Comparison of ENCODE assay signal across 29 mouse cellular contexts in genomic region chr9:66368890-66369433, GRCm38 (mm10). TPM values are rescaled to one million over a fixed set of nuclear protein-coding genes. Genes with fewer than 3 reads are reported as not detected.
DNase-seq lines count a peak whose midpoint lies in the region; ATAC-seq and TF ChIP-seq lines count a peak whose summit lies in the region.
"Had no signal": no experiment of that assay in that cellular context is flagged by ENCODE, and none has a peak within 500 bp of the region (broad histone marks: within the 10 kb centered on the region; RNA-seq: fewer than 3 reads in every experiment).

No protein-coding gene starts in this region.

- H3K4me1 ChIP-seq in lung, embryonic 14.5 days (ENCODE audit: insufficient read depth): no peaks in the 10 kb centered on the region
- peaks cover 4% of the 10 kb centered on the region; the same call in 1 of the 2 replicates for H3K4me1 ChIP-seq in forebrain, embryonic 16.5 days (replicated peaks; ENCODE audit: control insufficient read depth, insufficient read depth, low read length)

- H3K9ac ChIP-seq in lung, embryonic 14.5 days: no peak overlapping the region
- no peak overlapping the region for H3K9ac ChIP-seq in forebrain, embryonic 16.5 days (replicated peaks; ENCODE audit: low read depth, low read length)
- H3K9ac ChIP-seq: heart, embryonic 15.5 days; liver, embryonic 15.5 days; lung, embryonic 15.5 days; midbrain, embryonic 13.5 days had no signal

- no peaks in the 10 kb centered on the region for H3K9me3 ChIP-seq in lung, embryonic 14.5 days (ENCODE audit: low read depth, low read length)
- H3K9me3 ChIP-seq in forebrain, embryonic 16.5 days (ENCODE audit: control insufficient read depth, low read length): no peaks in the 10 kb centered on the region
- H3K9me3 ChIP-seq: heart, embryonic 10.5 days; heart, embryonic 15.5 days; liver, embryonic 15.5 days; lung, embryonic 15.5 days; megakaryocyte, embryonic 14.5 days; midbrain, embryonic 13.5 days had no signal

- no peak for ATAC-seq in lung, embryonic 14.5 days (ENCODE audit: insufficient read depth)
- no peak for ATAC-seq in forebrain, embryonic 16.5 days
- ATAC-seq: forebrain, embryonic 14.5 days; hindbrain, postnatal 0 days; intestine, embryonic 16.5 days; midbrain, embryonic 13.5 days had no signal

- no peak for TF ChIP-seq CTCF in lung, embryonic 14.5 days (IDR thresholded peaks at IDR 0.05; ENCODE audit: low read depth)

- DNase-seq in embryo, embryonic 10 days (ENCODE audit: low spot score): peak; percentile 15
- no peak for DNase-seq in embryo, embryonic 11 days
- peak; percentile 14 for DNase-seq in lung, embryonic 14.5 days
- DNase-seq in lung, postnatal 25 days (ENCODE audit: low spot score): no peak
- peak; percentile 12 for DNase-seq in ZHBTc4 (ENCODE audit: low read depth, low spot score)
- DNase-seq in skeletal muscle tissue, adult 2 months (ENCODE audit: low read depth, low spot score): peak; percentile 42
- DNase-seq in cerebellum, adult 11-12 months: no peak
- DNase-seq: adrenal gland, adult 8-10 months; cerebellum, adult 8-10 months; cerebellum, postnatal 25 days; gastrocnemius, postnatal 14 days; heart, adult 11 months; kidney, adult 8-10 months; kidney, postnatal 10 days; liver; lung, postnatal 36 days; right cerebral cortex, postnatal 25 days; spleen, adult 18-20 months; thymus, postnatal 36 days had no signal

- H3K4me2 ChIP-seq in lung, embryonic 14.5 days: no peak overlapping the region
- no peak overlapping the region for H3K4me2 ChIP-seq in forebrain, embryonic 16.5 days (ENCODE audit: low read length)
- H3K4me2 ChIP-seq: liver, embryonic 15.5 days; lung, embryonic 15.5 days; midbrain, embryonic 13.5 days had no signal

- H3K27ac ChIP-seq in lung, embryonic 14.5 days (ENCODE audit: low read depth): no peak overlapping the region
- no peak overlapping the region for H3K27ac ChIP-seq in forebrain, embryonic 16.5 days (ENCODE audit: low read length)
- H3K27ac ChIP-seq: heart, embryonic 10.5 days; heart, embryonic 15.5 days; hindbrain, postnatal 0 days; liver, embryonic 15.5 days; lung, embryonic 15.5 days; midbrain, embryonic 13.5 days had no signal

- no peaks in the 10 kb centered on the region for H3K27me3 ChIP-seq in lung, embryonic 14.5 days (ENCODE audit: insufficient read depth, low read length)
- H3K27me3 ChIP-seq in forebrain, embryonic 16.5 days (replicated peaks; ENCODE audit: control insufficient read depth, insufficient read depth, low read length): no peaks in the 10 kb centered on the region
- H3K27me3 ChIP-seq: heart, embryonic 15.5 days; liver, embryonic 15.5 days; lung, embryonic 15.5 days; megakaryocyte, embryonic 14.5 days; midbrain, embryonic 13.5 days had no signal

- H3K36me3 ChIP-seq in lung, embryonic 14.5 days (ENCODE audit: insufficient read depth): peaks cover 18% of the 10 kb centered on the region
- H3K36me3 ChIP-seq in forebrain, embryonic 16.5 days (ENCODE audit: control insufficient read depth, insufficient read depth): peaks cover 8% of the 10 kb centered on the region; the same call in 1 of the 2 replicates

- whole genome bisulfite sequencing in lung, embryonic 14.5 days: 62% methylated on average over 4 of the region's 4 CpGs
- 78% methylated on average over 4 of the region's 4 CpGs for WGBS in forebrain, embryonic 16.5 days

- no peak overlapping the region for H3K4me3 ChIP-seq in lung, embryonic 14.5 days (ENCODE audit: low read depth, low read length)
- H3K4me3 ChIP-seq in forebrain, embryonic 16.5 days (replicated peaks; ENCODE audit: low read length): no peak overlapping the region
- H3K4me3 ChIP-seq: heart, embryonic 10.5 days; heart, embryonic 15.5 days; liver, embryonic 15.5 days; lung, embryonic 15.5 days; midbrain, embryonic 13.5 days had no signal

RNA-seq across cellular contexts. Expression of gene Herc1, which starts 18.7 kb away (rescaled TPM):
- polyA plus RNA-seq in lung, embryonic 14.5 days (2014; fragmentation: Nextera tagmentation; extraction: Ambion mirVana): 25.3 and 25.9 TPM in 2 replicates
- 54.6 and 59.9 TPM in 2 replicates for polyA plus RNA-seq in forebrain, embryonic 16.5 days (2015; fragmentation: Nextera tagmentation; extraction: Ambion mirVana)

Comparison
In these comparisons a context has a peak if more than half of its experiments do, and no peak if none do; other contexts are left out.
1. DNase-seq: peak in embryo, embryonic 10 days (single experiment), lung, embryonic 14.5 days (single experiment), ZHBTc4 (single experiment) and skeletal muscle tissue, adult 2 months (single experiment); none in embryo, embryonic 11 days (single experiment), lung, postnatal 25 days (single experiment) and cerebellum, adult 11-12 months (single experiment).